Mouse (Mus musculus) neural tube, embryonic 11.5 days (tissue): ENCODE results near the gene 3100002H09Rik. TPM values are rescaled to one million over a fixed set of nuclear protein-coding genes. Genes with fewer than 3 reads are reported as not detected.

Source experiments
- ATAC-seq: fragments of 200-750 bp; cut with Nextera tagmentation; 2 replicates; pipeline ENCODE4 v1.8.0; 2017; ENCODE audit warnings: moderate number of reproducible peaks, mild to moderate bottlenecking, moderate TSS enrichment, moderate library complexity; ENCODE audit not compliant: insufficient read depth, low FRiP score, low TSS enrichment
- DNase-seq: peaks from one replicate; pipeline ENCODE4 v3.0.0-alpha.2; 2015; ENCODE audit warnings: low spot score
- H3K27ac ChIP-seq: fragments of 300-500 bp; sonication (generic); 2 replicates; pipeline ENCODE4 v1.5.1; 2014; ENCODE audit warnings: low read depth, mild to moderate bottlenecking, low read length
- H3K27me3 ChIP-seq: fragments of 300-500 bp; sonication (generic); 2 replicates; pipeline ENCODE4 v1.6.1; 2014; ENCODE audit warnings: mild to moderate bottlenecking, low read length, mixed read lengths; ENCODE audit not compliant: control insufficient read depth, insufficient read depth
- H3K36me3 ChIP-seq: fragments of 300-500 bp; sonication (generic); 2 replicates; pipeline ENCODE4 v1.6.1; 2014; ENCODE audit warnings: mild to moderate bottlenecking, low read length, moderate library complexity, mixed read lengths; ENCODE audit not compliant: control insufficient read depth, insufficient read depth
- H3K4me1 ChIP-seq: fragments of 300-500 bp; sonication (generic); 2 replicates; pipeline ENCODE4 v1.6.1; 2014; ENCODE audit warnings: low read length, mixed read lengths; ENCODE audit not compliant: control insufficient read depth, insufficient read depth
- H3K4me2 ChIP-seq: fragments of 300-500 bp; sonication (generic); 2 replicates; pipeline ENCODE4 v1.6.1; 2014; ENCODE audit warnings: low read depth, mild to moderate bottlenecking, moderate library complexity
- H3K4me3 ChIP-seq: fragments of 300-500 bp; sonication (generic); 2 replicates; pipeline ENCODE4 v1.5.1; 2014; ENCODE audit warnings: low read depth, low read length
- H3K9ac ChIP-seq: fragments of 300-500 bp; sonication (generic); 2 replicates; pipeline ENCODE4 v1.6.1; 2014; ENCODE audit warnings: mild to moderate bottlenecking, low read length
- H3K9me3 ChIP-seq: fragments of 300-500 bp; sonication (generic); 2 replicates; pipeline ENCODE4 v1.6.1; 2016; ENCODE audit warnings: low read length; ENCODE audit not compliant: control insufficient read depth
- WGBS: fragments of 180-500 bp; shearing (Covaris S2); extraction: QIAGEN DNeasy Blood & Tissue Kit; methylation state at CpG from one replicate; pipeline ENCODE4 v1.1.7; 2014; 5-methylcytosine and 5-hydroxymethylcytosine counted together
- polyA plus RNA-seq: library from polyadenylated mRNA; unstranded; fragments of >200 nt; fragmentation: Nextera tagmentation; extraction: Ambion mirVana; gene quantifications from 2 replicates; pipeline ENCODE4 v1.2.1, GENCODE M21; 2014

3100002H09Rik gene
- polyA plus RNA-seq: 0.54 and 0.57 TPM in 2 replicates

DNA sequence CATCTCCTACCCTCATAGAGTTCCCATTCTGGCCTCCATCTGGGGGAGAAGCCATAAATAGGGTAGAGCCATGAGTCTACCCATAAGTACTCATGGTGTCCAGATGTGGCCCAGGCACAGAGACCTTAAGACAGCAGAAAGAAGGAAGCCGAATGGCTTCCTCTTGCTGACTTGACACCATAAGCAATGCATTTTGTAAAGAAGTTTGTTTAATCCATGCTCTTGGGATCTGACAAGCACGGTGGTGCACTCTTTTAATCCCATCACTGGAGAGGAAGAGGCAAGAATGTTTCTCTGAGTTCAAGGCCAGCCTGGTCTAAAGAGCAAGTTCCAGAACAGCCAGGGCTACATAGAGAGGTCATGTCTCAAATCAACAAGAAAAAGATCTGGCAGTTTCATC lies at the start of gene 3100002H09Rik:
Gene 3100002H09Rik (minus strand): TSS at position 101 of the 400 bp plus-strand sequence.
- H3K27ac ChIP-seq: no peak within 1 kb of the TSS
- no peak within 1 kb of the TSS for H3K4me2 ChIP-seq
- peaks cover 9% of the 10 kb centered on the region; the same call in 1 of the 2 replicates for H3K4me1 ChIP-seq
- no peaks in the 10 kb centered on the region for H3K27me3 ChIP-seq
- no peak within 1 kb of the TSS for H3K9ac ChIP-seq
- DNase-seq (no peak), ATAC-seq (no peak)
- H3K36me3 ChIP-seq: no peaks in the 10 kb centered on the region
- H3K9me3 ChIP-seq: no peaks in the 10 kb centered on the region
- no peak within 1 kb of the TSS for H3K4me3 ChIP-seq
- WGBS: 85% methylated on average over 2 of the region's 2 CpGs

- no peak for ATAC-seq
- Histone ChIP-seq H3K36me3 (no peaks in the 10 kb centered on the region), H3K27ac (no peak overlapping the region), H3K4me2 (peak overlapping the region; percentile 87), H3K4me1 (peaks cover 19% of the 10 kb centered on the region), H3K9me3 (no peaks in the 10 kb centered on the region), H3K27me3 (peaks cover 82% of the 10 kb centered on the region), H3K9ac (peak overlapping the region; percentile 56), H3K4me3 (peak overlapping the region; percentile 56)
- DNase-seq: no peak
- under 1% methylated on average over 68 of the region's 68 CpGs for WGBS
Measured at GRCm38 (mm10) chr4:124659251-124660217, 48.9 kb upstream of the 3100002H09Rik start.

- DNase-seq (peak; percentile 65), ATAC-seq (no peak)
- H3K4me2 ChIP-seq: peak overlapping the region; percentile 87
- WGBS: under 1% methylated on average over 38 of the region's 39 CpGs
- H3K9me3 ChIP-seq: no peaks in the 10 kb centered on the region
- peak overlapping the region; percentile 52; the same call in 1 of the 2 replicates for H3K9ac ChIP-seq
- peak overlapping the region; percentile 56 for H3K4me3 ChIP-seq
- peaks cover 85% of the 10 kb centered on the region for H3K27me3 ChIP-seq
- H3K4me1 ChIP-seq: peaks cover 14% of the 10 kb centered on the region
- H3K36me3 ChIP-seq: no peaks in the 10 kb centered on the region
- peak overlapping the region; percentile 42; the same call in 1 of the 2 replicates for H3K27ac ChIP-seq
Measured at GRCm38 (mm10) chr4:124658412-124658851, 47.8 kb upstream of the 3100002H09Rik start.

DNA sequence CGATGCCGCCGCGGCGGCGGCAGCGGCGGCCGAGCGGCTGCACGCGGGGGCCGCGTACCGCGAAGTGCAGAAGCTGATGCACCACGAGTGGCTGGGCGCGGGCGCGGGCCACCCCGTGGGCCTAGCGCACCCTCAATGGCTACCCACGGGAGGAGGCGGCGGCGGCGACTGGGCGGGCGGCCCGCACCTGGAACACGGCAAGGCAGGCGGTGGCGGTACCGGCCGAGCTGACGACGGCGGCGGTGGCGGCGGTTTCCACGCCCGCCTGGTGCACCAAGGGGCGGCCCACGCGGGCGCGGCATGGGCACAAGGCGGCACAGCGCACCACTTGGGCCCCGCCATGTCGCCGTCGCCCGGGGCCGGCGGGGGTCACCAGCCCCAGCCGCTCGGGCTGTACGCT lies 47.2 kb upstream of the 3100002H09Rik start:
- Histone ChIP-seq H3K4me1 (peaks cover 20% of the 10 kb centered on the region), H3K4me2 (peak overlapping the region; percentile 87), H3K4me3 (peak overlapping the region; percentile 56), H3K27ac (peak overlapping the region; percentile 42; the same call in 1 of the 2 replicates), H3K36me3 (no peaks in the 10 kb centered on the region), H3K9ac (peak overlapping the region; percentile 52), H3K9me3 (no peaks in the 10 kb centered on the region), H3K27me3 (peaks cover 82% of the 10 kb centered on the region)
- under 1% methylated on average over 47 of the region's 61 CpGs for WGBS
- ATAC-seq (peak; percentile 7; the same call in 1 of the 2 replicates), DNase-seq (no peak)

DNA sequence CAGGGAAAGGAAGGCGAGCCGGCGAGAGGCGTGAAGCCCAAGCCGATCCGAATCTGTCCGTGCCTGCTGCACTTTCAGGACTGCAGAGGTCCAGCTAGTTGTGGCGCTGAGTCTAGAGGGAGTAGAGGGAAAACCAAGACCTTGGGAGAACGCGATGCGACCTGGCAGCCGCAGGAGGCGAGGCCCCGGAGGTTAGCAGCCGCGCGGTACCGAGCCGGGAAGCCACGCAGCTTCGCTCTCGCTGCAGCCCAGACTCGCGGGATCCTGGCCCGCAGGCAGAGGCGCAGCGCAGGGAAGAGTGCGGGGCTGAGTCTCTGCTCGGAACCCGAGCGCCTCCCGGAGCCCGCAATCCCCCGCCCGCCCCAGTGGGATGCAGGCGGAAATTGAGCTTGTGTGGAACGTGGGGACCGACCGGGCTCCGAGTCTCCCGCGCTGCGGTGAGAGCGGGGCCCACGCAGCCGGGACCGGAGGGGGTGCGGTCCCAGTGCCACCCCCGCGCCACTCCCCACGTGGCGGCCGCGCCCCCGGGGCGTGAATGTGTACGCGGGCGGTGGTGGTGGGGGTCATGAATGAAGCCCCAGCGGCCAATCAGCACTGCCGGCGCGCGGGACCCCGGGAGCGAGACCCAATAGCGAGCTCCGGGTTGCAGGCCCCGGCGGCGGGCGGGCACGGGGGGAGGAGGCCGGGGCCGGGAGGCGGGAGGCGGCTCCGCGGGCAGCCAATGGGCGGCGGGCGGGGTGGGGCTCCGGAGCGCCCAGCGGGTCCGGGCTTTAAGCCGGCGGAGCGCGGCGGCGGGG lies 46.4 kb upstream of the 3100002H09Rik start:
- Histone ChIP-seq H3K4me2 (peak overlapping the region; percentile 87), H3K27me3 (peaks cover 75% of the 10 kb centered on the region)
- WGBS: under 1% methylated on average over 63 of the region's 92 CpGs

DNA sequence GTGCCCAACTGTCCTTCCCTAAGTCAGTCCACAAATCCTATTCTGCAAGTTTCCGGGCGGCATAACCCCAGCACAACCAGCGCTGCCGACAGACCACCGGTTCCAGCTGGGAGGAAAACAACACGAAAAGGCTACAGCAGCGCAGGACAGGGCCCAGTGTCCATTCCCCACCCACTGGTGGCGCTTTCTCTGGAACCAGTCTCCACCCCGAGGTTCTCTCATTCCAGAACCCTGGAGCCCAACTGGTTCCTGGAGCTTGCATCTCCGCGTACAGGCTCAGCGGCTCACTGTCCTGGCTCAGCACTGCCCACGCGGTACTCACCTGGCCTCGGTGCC lies 45.9 kb upstream of the 3100002H09Rik start, which contains the start of gene Pou3f1:
Gene Pou3f1 (plus strand): TSS at position 290 of the 336 bp plus-strand sequence.
- DNase-seq (no peak), ATAC-seq (no peak; the same call in 1 of the 2 replicates)
- Histone ChIP-seq H3K9ac (peak within 1 kb of the TSS; percentile 52), H3K27ac (0 out of 2 replicates have a peak within 1 kb of the TSS, but pooled peaks have one; percentile 42), H3K27me3 (peaks cover 69% of the 10 kb centered on the region), H3K9me3 (no peaks in the 10 kb centered on the region), H3K36me3 (no peaks in the 10 kb centered on the region), H3K4me1 (peaks cover 27% of the 10 kb centered on the region), H3K4me3 (peak within 1 kb of the TSS; percentile 56), H3K4me2 (peak within 1 kb of the TSS; percentile 87)
- under 1% methylated on average over 15 of the region's 15 CpGs for WGBS

More for the DNA sequence above, 46.4 kb upstream of the 3100002H09Rik start:
- H3K36me3 ChIP-seq: no peaks in the 10 kb centered on the region
- H3K9me3 ChIP-seq: no peaks in the 10 kb centered on the region
- peaks cover 27% of the 10 kb centered on the region for H3K4me1 ChIP-seq
- DNase-seq: peak; percentile 93
- H3K9ac ChIP-seq: peak overlapping the region; percentile 46
- H3K27ac ChIP-seq: 0 out of 2 replicates have a peak overlapping the region, but pooled peaks have one; percentile 42
- peak; percentile 85 for ATAC-seq
- H3K4me3 ChIP-seq: peak overlapping the region; percentile 56

- no peaks in the 10 kb centered on the region for H3K36me3 ChIP-seq
- H3K4me3 ChIP-seq: no peak overlapping the region
- no peaks in the 10 kb centered on the region for H3K9me3 ChIP-seq
- no peak overlapping the region for H3K9ac ChIP-seq
- peak overlapping the region; percentile 26; the same call in 1 of the 2 replicates for H3K4me2 ChIP-seq
- 3% methylated on average over 9 of the region's 9 CpGs for WGBS
- 0 out of 2 replicates have a peak overlapping the region, but pooled peaks have one; percentile 8 for H3K27ac ChIP-seq
- H3K27me3 ChIP-seq: peaks cover 40% of the 10 kb centered on the region
- H3K4me1 ChIP-seq: peaks cover 20% of the 10 kb centered on the region
- DNase-seq: peak; percentile 73
- ATAC-seq: peak; percentile 45; the same call in 1 of the 2 replicates
Measured at GRCm38 (mm10) chr4:124652886-124653285, 42.3 kb upstream of the 3100002H09Rik start.

DNA sequence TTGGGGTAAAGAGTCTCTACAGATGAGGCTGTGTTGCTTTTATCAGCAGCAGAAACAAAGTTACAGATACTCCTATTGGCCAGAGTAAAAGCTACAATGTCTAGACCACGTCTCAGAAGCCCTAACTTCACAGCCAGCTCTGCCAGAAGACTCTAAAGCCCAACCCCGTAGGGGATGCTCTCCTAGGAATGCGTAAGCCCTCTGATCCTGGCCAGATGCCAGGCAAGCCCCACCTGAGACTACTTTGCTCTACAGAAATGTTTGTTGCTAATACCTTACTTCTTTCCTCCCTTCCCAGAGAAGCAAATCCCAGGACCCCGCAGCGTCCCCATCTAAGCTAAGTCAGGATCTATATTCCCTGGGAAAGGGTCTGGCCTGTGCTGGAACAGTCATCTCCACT lies 37.3 kb upstream of the 3100002H09Rik start:
- Histone ChIP-seq H3K27me3 (0 out of 2 replicates have a peak, but pooled peaks cover 3% of the 10 kb centered on the region), H3K4me1 (peaks cover 8% of the 10 kb centered on the region), H3K9ac (no peak overlapping the region), H3K4me2 (no peak overlapping the region), H3K27ac (no peak overlapping the region), H3K36me3 (no peaks in the 10 kb centered on the region), H3K9me3 (no peaks in the 10 kb centered on the region), H3K4me3 (no peak overlapping the region)
- no peak for DNase-seq
- WGBS: 48% methylated on average over 5 of the region's 5 CpGs
- no peak for ATAC-seq
